Mouse (Mus musculus): ENCODE data around the gene H2-Aa.

Gene H2-Aa

DNA sequence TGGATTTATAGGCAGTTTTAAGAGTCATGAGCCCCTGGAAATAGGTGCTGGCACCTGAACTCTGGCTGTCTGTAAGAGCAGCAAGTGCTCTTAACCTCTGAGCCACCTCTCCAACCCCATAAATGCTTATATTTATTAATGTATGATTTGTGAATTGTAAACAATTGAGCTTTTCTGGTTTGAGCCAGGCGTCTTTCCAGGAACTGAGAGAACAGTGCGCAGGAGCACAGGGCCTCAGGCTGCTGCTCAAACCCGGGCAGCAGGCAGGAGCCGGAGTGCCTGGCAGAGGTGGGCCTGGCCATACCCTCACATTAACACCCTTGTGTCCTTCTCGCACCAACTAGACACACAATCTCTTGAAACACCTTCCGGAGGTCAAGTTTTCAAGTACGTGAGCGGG lies 12.4 kb upstream of the H2-Aa start:
- DNase-seq (ENCODE audit: low spot score): no peak

DNA sequence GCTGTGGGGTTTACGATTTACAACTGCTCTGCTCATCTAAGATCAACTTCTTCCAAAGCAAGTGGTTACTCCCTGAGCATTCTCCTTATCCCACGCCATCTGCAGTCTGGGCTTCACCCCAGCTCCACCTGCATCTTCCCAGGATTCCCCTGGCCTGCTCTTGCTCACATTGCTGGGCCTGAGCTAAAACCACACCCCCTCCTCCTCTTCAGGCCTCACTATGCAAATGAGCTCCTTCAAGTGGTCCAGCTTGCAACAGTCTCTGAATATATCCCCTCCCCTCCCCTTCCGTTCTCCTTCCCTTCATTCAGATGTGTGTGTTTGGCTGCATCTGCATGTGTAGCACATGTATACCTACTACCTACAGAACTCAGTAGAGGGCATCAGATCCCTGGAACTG lies 11.7 kb upstream of the H2-Aa start:
- no peak for DNase-seq (ENCODE audit: low spot score)

DNA sequence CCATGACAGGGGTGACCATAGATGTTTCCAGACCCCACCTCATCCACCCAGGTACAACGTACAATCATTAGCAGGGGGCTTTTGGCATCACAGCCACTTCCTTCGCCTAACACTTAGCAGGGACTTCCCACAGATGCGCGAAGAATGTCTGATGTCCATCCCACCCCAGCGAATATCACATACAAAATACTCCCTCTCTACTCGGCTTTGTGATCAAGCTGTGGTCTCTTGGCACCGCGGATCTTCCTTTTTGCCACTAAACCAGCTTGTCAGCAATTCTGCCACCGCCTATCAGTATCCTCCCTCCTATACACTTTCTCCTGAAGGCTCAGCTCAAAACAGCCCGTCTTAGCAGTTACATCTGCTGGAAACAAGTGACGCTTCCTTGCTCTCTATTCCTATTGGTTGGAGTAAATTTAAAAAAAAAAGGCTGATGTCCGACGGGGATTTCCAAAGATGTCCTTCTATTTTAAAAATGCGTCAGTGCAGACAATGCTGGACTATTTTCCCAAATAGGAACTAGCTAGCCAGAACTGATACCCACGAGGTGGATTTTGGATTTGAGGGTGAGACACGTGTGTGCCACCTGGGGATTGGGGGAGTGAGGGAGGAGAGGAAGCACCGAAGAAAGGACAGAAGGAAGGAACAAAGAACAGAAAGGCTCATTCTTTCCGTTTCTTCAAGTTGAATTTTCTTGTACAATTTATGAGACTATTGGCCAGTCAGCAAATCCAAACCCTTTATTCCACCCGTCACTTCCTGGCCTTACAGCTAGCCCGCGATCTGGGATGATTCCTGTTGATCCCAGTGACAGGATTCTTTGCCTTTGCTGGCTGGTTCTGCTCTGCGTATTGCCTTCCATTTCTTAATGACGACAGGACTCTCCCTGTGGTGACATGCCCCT lies 8.5 kb upstream of the H2-Aa start:
- no peak for DNase-seq (ENCODE audit: low spot score)

DNA sequence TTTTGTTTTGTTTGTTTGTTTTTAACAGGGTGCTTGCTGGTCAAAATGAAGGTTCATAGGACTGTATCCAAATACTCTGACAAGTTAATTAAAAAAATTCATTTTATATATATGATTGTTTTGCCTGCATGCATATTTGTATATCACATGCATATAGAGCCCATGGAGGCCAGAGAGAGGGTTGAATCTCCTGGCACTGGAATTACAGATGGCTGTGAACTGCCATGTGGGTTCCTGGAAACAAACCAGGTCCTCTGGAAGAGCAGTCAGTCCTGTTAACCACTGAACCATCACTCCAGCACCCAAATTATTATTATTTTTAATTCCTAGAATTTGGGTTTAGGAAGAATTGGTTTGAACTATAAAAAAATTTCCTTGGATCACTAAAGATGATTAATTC lies 7.7 kb upstream of the H2-Aa start:
- DNase-seq (ENCODE audit: low spot score): no peak

DNA sequence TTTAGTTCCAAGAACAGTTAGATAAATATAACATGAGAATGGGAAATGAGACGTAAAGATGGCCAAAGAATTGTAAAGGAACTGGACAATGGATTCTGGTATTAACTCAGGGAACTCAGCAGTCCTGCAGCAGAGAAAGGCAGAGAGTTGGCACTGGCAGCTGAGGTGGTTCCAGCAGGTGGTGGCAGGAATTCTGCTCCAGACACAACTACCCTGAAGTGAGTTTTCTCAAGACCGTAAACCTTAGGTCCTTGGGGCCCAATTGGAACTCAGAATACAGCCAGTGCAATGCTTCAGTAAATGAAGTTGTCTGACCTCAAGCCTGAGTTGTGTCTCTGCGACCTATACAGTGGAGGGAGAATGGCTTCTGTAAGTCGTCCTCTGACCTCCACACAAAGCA lies 6.6 kb upstream of the H2-Aa start:
- DNase-seq (ENCODE audit: low spot score): no peak

DNA sequence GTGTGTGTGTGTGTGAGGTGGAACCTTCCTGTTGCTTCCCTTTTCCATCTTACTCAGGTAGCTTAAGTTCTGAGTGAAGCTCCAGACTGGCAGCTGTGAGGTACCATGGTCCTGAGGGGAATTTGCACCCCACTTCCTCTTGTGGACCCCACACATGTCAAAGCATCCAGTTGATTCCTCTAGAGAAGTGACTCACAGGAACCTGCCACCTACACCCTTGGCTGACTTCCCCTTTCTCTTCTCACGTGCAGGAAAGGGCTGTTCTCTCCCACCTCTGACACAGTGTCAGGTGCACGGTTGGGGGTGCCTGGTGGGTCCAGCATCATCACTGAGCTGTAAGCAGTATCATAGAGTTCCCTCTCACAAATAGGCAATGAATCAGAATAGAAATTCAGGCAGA lies 5.9 kb upstream of the H2-Aa start:
- DNase-seq (ENCODE audit: low spot score): no peak

DNA sequence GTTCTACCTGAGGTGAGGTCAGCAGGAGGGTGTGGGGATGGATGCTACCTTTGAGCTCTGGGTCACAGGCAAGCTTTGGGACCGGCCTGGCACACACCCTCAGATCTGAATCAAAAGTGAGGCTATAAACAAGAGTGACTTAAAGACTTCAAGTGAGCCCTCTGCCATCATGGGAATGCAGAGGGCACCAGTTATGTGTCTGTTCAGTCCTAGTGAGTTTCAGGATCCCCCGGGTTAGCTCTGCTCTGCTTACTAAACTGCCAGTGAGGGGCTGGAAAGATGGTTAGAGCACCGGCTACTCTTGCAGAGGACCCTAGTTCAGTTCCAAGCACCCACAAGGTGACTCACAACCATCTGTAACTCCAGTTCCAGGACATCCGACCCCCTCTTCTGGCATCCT lies 4.9 kb upstream of the H2-Aa start:
- no peak for DNase-seq (ENCODE audit: low spot score)

DNA sequence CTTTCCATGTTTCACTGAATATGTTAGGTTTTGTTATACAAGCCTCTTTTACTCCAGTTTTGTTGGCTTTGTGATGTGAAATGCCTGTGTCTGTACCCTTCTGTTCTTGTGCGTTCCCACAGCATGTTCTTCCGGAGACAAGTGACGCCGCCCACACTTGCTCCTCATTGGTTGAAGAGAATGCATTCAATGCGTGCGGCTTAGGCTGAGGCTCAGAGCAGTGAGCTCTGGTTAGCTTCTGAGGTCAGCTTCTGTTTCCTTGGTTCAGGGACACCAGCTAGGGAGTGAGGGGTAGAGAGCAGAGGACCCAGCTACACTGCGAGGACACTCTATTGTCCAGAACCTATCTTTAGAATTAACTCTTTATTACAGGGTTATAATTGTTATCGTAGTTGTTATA lies 4.0 kb upstream of the H2-Aa start:
- peak; percentile 60 for DNase-seq (ENCODE audit: low spot score)

DNA sequence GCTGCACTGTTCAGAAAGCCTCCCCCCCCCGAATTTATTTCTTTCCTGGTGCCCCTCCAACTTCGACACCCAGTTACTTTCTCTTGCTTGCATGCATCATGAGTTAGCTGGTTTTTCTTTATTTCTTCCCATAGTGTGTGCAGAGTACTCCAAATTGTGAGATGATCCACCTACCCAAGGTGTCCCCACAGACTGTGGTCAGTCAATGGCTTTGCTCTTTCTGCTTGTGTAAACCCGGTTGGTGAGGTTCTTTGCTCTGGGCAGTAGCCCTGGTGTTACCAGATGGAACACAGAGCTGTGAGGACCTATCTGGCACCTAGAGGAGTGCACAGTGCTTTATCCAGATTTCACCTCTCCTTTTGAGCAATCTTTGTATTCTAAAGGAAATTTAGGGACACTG lies 508 bp upstream of the H2-Aa start:
- DNase-seq (ENCODE audit: low spot score): no peak

DNA sequence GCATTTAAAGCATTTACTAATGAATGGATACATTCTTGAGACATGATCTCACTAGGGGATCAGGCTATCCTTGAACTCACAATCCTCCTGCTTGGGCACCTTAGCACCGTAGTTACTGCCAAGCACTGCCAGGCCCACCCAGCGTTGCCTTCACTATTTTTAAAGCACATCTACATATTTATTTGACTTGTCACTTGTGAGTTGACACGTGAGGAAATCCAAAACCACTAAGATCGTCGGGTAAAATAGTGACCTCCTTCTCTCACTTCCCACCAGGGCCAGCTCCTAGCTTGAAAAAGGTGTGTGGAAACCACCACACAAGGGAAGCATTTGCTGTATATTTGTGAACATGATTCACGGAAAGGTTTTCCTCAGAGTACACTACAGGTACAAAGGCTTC lies 624 bp downstream of the H2-Aa start:
- DNase-seq (ENCODE audit: low spot score): no peak

DNA sequence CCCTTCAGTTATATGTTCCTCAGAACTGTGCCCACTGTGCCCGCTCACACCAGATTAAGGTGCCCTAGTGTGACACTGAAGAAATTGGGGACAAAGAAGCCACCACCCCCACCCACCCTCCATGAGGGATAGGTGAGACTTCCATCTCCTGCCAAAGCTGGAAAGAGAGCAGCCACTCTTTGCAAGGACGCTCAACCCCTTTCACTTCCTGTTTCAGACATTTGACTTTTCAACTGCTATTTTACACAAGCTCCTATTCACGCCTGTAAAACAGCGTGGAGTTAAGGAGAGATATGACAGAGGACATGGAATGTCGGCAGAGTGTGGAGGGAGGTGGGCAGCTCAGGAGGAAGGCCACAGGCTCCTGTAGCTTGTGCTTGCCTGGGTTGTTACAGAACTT lies 1.1 kb downstream of the H2-Aa start:
- no peak for DNase-seq (ENCODE audit: low spot score)

DNA sequence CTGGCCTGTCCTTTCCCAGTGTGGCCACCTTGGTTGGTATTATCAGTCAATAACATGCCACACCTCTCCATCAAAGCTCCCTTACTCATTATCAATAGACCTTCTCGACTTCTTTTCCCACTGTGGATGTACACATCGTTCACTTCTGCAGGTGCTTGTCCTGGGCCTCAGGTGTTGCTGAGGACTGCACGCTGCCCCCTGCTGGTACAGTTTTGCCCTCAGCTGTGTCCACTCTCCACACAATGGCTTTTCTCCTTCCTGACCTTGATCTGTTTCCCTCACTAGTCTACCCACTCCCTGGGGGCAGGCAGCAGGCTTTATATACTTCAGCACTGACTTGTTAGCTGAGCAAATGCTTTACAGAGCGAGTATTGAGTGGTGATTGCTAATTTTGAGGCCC lies 1.8 kb downstream of the H2-Aa start:
- no peak for DNase-seq (ENCODE audit: low spot score)

DNA sequence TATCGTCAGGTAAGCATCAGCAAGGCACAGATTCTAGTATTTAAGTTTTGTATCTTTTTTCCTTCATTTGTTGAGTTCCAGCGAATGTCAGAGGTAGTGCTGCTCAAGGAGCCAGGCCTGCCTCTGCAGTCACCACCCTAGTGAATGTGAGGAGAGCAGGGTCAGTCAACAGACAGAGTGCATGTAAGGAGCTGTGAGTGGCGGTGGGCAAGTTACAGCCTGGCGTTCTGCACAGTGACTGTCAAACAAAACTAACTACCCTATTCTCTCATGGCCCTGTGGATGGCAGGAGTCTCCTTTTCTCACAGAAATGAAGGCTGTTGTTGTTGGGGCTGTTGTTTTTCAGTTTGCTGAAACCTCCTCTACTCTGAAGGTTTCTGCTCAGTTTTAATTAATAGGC lies 2.3 kb downstream of the H2-Aa start:
- no peak for DNase-seq (ENCODE audit: low spot score)

DNA sequence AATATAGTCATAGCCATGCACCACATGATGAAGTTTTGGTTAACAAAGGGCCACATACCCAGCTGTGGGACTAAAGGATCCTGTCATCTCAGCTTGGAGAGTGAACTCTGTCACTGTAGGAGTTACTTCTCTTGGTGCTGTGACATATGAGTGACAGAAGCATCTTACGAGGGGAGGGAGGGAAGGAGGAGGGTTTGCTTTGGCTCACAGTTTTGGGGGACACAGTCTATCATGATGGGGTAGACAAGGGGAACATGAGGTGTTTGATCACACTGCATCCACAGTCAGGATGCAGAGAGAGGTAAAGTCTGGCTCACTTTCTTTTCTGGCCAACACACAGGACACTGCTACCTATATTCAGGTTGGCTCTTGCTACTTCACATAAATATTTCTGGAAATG lies 5.8 kb downstream of the H2-Aa start:
- no peak for DNase-seq (ENCODE audit: low spot score)

DNA sequence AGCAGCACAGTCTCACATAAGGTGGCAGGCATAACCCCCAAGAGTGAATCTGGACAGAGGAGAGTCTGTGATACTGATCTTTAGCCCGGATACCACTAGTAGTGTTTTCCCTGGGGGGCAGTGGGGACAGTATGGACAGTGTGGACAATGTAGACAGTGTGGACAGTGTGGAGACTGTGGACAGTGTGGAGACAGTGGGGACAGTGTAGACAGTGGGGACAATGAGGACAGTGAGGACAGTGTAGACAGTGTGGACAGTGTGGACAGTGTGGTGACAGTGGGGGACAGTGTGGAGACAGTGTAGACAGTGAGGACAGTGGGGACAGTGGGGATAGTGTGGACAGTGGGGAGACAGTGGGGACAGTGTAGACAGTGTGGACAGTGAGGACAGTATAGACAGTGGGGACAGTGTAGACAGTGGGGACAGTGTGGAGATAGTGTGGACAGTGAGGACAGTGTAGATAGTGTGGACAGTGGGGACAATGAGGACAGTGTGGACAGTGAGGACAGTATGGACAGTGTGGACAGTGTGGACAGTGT lies 7.1 kb downstream of the H2-Aa start:
- DNase-seq (ENCODE audit: low spot score): no peak

DNA sequence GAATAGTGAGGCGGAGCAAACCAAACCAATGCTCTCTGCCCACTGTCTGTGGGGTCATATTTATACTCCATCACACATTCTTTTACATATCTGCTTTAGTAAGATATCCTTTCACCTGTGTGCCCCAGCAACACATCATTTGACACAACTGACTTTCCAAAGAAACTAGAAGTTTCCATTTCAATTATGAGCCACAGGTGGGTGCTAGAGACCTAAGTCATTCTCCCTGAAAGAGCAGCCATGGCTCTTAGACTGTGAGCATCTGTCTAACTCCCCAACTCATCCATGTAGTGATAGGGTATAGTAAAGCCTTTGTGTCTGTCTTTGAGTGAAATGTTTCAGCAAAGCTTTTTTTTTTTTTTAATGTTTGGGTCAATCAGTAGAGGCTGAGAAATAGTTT lies 15.5 kb downstream of the H2-Aa start:
- DNase-seq (ENCODE audit: low spot score): no peak

DNA sequence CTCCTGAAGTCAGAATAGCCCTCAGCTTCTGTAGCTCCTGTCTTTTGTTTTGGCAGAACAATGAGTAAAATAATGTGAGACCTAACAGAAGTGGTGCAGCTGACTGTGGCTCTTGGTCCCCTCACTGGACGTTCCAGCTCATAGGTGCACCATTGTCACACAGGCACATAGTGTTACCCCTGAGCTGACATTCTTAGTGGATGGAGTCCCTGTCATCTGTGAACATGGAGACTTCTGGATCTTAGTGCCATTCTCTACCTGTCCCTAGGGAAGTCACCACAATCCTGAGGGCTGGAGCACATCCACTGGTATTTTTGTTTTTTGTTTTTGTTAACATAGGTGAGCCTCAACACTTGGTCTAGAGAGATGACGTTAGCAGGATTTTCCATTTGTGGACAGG lies 16.7 kb downstream of the H2-Aa start:
- DNase-seq (ENCODE audit: low spot score): no peak

DNA sequence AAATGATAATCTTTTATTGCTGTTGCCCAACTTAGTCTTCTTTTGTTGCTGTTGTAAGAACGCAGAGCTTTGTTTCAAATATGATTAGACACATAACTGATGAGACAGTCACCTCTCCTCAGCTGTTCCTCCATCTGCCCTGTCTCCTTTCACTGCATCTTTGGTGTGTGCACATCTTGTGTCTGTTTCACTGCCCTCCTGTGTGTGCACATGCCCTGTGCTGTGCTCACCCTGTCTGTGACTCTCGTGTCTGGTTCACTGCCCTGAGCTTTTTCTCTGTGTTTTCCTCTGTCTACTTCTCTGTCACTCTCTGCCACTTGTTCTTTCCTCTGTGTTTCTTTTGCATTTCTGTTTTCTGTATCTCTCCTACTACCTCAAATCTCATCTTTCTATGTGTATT lies 17.4 kb downstream of the H2-Aa start:
- DNase-seq (ENCODE audit: low spot score): no peak

DNA sequence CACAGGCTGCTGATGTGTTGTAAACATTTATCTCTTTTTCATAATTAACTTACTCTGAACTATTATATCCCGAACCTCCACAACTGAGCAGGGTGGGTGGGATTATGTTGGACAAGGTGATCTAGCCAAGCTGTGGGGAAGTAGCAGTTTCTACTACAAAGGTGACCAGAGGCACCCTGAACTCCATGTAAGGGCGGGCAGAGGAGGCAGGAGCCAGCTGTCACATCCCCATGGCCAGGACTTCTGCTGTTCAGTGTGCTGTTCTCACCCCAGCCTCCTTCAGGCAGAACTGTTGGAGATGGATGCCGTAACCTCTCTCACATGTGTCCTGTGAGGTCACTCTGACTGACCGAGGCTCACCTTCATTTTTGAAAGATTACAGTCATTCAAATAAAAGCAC lies 17.8 kb downstream of the H2-Aa start:
- no peak for DNase-seq (ENCODE audit: low spot score)

DNA sequence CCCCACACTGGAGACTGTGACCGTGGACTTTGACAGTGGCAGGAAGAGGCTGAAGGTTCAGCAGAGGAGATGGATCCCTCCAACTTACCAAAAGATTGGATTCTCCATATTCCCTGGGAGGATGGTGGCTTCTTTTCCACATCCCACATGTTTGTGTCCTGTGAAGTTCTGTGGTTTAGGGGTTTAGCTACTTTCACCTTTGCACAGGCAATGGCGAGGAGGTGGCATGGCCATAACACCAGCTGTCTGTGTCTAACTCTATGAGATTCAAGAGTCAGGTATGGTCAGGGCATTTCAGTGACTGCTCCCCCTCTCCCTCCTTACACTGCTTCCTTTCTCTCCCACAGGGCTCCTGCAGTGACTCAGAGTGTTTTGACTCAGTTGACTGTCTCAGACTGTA lies 18.9 kb downstream of the H2-Aa start:
- DNase-seq (ENCODE audit: low spot score): no peak

DNA sequence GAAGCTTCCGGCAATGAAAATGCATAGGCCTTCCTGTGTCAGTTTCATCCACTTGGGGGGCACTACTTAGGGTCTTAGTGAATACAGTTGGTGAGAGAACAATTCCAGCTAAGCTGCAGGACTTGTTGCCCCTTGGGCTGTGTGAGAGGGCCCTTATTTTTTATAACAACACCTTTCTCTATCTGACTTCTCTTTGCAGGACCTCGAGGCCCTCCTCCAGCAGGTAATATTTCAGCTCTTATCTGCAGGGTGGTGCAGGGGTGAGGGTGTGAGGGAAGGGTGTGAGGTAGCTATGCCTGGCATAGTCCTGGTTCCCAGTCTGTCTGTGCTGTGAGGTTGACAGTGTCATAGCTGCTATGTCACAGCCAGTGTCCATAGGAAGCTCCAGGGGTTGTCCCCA lies 19.4 kb downstream of the H2-Aa start:
- no peak for DNase-seq (ENCODE audit: low spot score)

DNA sequence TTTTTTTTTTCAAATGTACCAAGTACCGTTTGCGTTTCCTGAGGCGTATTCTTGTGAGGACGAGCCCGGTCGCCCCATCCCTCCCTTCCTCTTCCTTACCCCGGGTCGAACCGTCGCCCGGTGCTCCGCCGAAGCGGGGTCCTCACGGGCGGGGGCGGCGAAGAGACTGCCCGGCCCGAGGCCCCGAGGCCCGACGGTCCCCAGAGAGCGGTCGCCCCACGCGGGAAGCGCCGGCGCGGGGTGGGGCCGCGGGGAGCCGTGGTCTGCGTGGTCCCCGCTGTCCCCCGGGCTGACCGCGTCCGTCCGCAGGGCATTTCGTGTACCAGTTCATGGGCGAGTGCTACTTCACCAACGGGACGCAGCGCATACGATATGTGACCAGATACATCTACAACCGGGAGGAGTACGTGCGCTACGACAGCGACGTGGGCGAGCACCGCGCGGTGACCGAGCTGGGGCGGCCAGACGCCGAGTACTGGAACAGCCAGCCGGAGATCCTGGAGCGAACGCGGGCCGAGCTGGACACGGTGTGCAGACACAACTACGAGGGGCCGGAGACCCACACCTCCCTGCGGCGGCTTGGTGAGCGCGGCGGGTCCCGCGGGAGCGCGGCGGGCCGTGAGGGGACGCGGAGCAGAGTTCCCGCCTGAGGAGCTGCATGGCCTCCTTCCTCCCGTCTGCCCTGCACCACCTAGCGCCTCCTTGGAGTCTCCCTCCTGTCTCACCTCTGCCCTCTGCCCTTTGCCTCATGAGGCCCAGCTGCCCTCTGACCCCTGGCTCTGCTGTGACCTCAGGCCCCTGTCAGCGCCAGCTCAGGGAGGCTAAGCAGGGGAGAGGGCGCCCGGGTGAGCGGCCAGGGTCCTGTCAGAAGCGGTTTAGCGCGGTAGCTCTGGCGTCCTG lies 22.9 kb downstream of the H2-Aa start:
- peak; percentile 49 for DNase-seq (ENCODE audit: low spot score)

DNA sequence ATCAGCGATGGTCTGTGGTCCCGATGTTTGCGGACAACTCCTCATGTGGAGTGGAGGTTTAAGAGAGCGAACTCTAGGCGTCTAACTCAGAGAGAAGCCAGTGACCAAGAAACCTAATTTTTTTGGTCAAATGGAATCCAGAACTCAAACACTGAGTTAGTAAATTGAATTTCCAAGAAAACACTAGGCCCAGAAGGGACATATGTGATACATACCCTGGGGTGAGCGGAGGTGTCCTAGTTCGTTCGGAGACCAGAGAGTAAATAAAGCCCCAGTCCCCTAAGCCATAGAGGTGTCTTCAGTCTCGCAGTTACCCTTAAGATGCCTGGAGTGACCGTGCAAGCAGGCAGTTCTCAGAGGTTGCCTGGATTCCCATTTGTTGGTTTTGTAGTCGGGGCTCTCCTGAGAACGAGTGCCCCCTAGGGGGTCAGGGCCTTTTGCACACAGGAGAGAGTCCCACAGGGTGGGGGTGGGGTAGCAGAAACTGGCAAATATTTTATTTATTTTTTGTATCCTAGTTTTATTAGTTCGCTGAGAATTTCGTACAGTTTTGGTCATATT lies 23.7 kb downstream of the H2-Aa start:
- no peak for DNase-seq (ENCODE audit: low spot score)
